36 mouse cellular contexts compared by ENCODE assay signal in genomic region chr8:13077542-13077941, GRCm38 (mm10). TPM values are rescaled to one million over a fixed set of nuclear protein-coding genes. Genes with fewer than 3 reads are reported as not detected.
"Had no signal": no experiment of that assay in that cellular context is flagged by ENCODE, and none has a peak within 500 bp of the region (broad histone marks: within the 10 kb centered on the region; RNA-seq: fewer than 3 reads in every experiment).

No protein-coding gene starts in this region.

- H3K27ac ChIP-seq: heart, adult 2 months; heart, embryonic 13.5 days; heart, embryonic 15.5 days; hindbrain, embryonic 13.5 days; hindbrain, embryonic 15.5 days; hindbrain, postnatal 0 days; kidney, embryonic 15.5 days; kidney, postnatal 0 days; layer of hippocampus, adult 2 months; limb, embryonic 10.5 days; limb, embryonic 12.5 days; liver, embryonic 13.5 days had no signal

- H3K4me2 ChIP-seq: heart, embryonic 11.5 days; heart, embryonic 13.5 days; heart, embryonic 15.5 days; hindbrain, embryonic 13.5 days; hindbrain, embryonic 15.5 days; kidney, embryonic 15.5 days; limb, embryonic 12.5 days; liver, embryonic 11.5 days; liver, embryonic 13.5 days had no signal

- H3K4me3 ChIP-seq: heart, adult 2 months; heart, embryonic 13.5 days; heart, embryonic 15.5 days; hindbrain, embryonic 13.5 days; hindbrain, embryonic 15.5 days; kidney, embryonic 15.5 days; layer of hippocampus, adult 2 months; left cerebral cortex, adult 2 months; limb, embryonic 10.5 days; limb, embryonic 12.5 days; liver, embryonic 13.5 days had no signal

- H3K4me1 ChIP-seq: heart, embryonic 13.5 days; heart, embryonic 15.5 days; hindbrain, embryonic 13.5 days; hindbrain, embryonic 15.5 days; kidney, embryonic 15.5 days; limb, embryonic 10.5 days; limb, embryonic 12.5 days had no signal

- H3K27me3 ChIP-seq: heart, embryonic 13.5 days; heart, embryonic 15.5 days; hindbrain, embryonic 13.5 days; hindbrain, embryonic 15.5 days; kidney, embryonic 15.5 days; limb, embryonic 12.5 days; liver, embryonic 13.5 days had no signal

- ATAC-seq: hindbrain, postnatal 0 days; intestine, embryonic 16.5 days had no signal

- DNase-seq: gastrocnemius, postnatal 14 days; gastrocnemius, postnatal 36 days; heart, adult 11 months; heart, adult 2 months; heart, postnatal 14 days; heart, postnatal 36 days; kidney, adult 11 months; kidney, adult 2 months; kidney, adult 9 months; kidney, postnatal 14 days; kidney, postnatal 36 days; liver; liver, embryonic 13.5 days had no signal

- H3K9ac ChIP-seq: heart, embryonic 13.5 days; heart, embryonic 15.5 days; hindbrain, embryonic 13.5 days; hindbrain, embryonic 15.5 days; kidney, embryonic 15.5 days; limb, embryonic 12.5 days; liver, embryonic 13.5 days had no signal

- H3K9me3 ChIP-seq: heart, embryonic 13.5 days; heart, embryonic 15.5 days; hindbrain, embryonic 13.5 days; hindbrain, embryonic 15.5 days; kidney, embryonic 15.5 days; limb, embryonic 10.5 days; limb, embryonic 12.5 days; liver, embryonic 13.5 days had no signal

RNA-seq across cellular contexts. Expression of gene Proz, which starts 16.8 kb away (rescaled TPM):
- total RNA-seq: gastrocnemius, adult 18-20 months; gastrocnemius, postnatal 14 days; gastrocnemius, postnatal 36 days; heart, adult 2 months; heart, postnatal 14 days; heart, postnatal 36 days; hematopoietic stem cell, adult 5-6 weeks; hindbrain, postnatal 0 days; layer of hippocampus, adult 2 months; layer of hippocampus, postnatal 10 days; layer of hippocampus, postnatal 25 days; left cerebral cortex, adult 2 months; left cerebral cortex, postnatal 14 days; left cerebral cortex, postnatal 36 days had no signal
- polyA plus RNA-seq: heart, adult 2 months had no signal

RNA-seq across cellular contexts. Expression of gene F10, which starts 40.4 kb away (rescaled TPM):
- total RNA-seq: gastrocnemius, adult 8-10 months; gastrocnemius, postnatal 14 days; gastrocnemius, postnatal 36 days; layer of hippocampus, adult 2 months; layer of hippocampus, postnatal 10 days; layer of hippocampus, postnatal 25 days; left cerebral cortex, postnatal 14 days; left cerebral cortex, postnatal 36 days had no signal

RNA-seq across cellular contexts. Expression of gene F7, which starts 51.7 kb away (rescaled TPM):
- total RNA-seq: gastrocnemius, adult 8-10 months; gastrocnemius, postnatal 14 days; gastrocnemius, postnatal 36 days; layer of hippocampus, postnatal 25 days; left cerebral cortex, postnatal 36 days had no signal
- polyA plus RNA-seq: heart, embryonic 11.5 days; heart, embryonic 13.5 days; heart, postnatal 0 days; hindbrain, embryonic 13.5 days; hindbrain, postnatal 0 days; intestine, embryonic 14.5 days; limb, embryonic 10.5 days; limb, embryonic 12.5 days had no signal
